Mouse (Mus musculus) brain, embryonic 14.5 days (tissue): ENCODE results near the gene Tnks2. TPM values are rescaled to one million over a fixed set of nuclear protein-coding genes. Genes with fewer than 3 reads are reported as not detected.
"Not testable (repeated sequence)": the region's sequence is repeated elsewhere in the genome, so short reads cannot be mapped to it uniquely, and the experiment has no call there.

ENCODE experiments used
- DNase-seq: peaks from one replicate; pipeline ENCODE4 v3.0.0-alpha.2; 2011; ENCODE audit warnings: low read depth
- CTCF ChIP-seq: fragments of 200-500 bp; IDR thresholded peaks from 2 replicates; pipeline ENCODE4 v1.5.1; 2012; ENCODE audit warnings: inconsistent platforms, mild to moderate bottlenecking, moderate library complexity, borderline replicate concordance; ENCODE audit not compliant: insufficient read depth, insufficient read length; ENCODE audit errors: extremely low read depth
- POLR2A ChIP-seq: fragments of 200-500 bp; IDR thresholded peaks from 2 replicates; pipeline ENCODE4 v1.6.1; 2012; ENCODE audit warnings: mild to moderate bottlenecking, inconsistent platforms, borderline replicate concordance; ENCODE audit not compliant: poor library complexity, insufficient read depth, insufficient read length, severe bottlenecking; ENCODE audit errors: extremely low read depth
- polyA plus RNA-seq: library from polyadenylated mRNA; depleted of rRNA; stranded (reverse); fragments of >200 nt; gene quantifications from 2 replicates; pipeline ENCODE4 v1.2.3, GENCODE M21; 2012

Tnks2 gene
- polyA plus RNA-seq, 1 experiment, result 119 TPM

DNA sequence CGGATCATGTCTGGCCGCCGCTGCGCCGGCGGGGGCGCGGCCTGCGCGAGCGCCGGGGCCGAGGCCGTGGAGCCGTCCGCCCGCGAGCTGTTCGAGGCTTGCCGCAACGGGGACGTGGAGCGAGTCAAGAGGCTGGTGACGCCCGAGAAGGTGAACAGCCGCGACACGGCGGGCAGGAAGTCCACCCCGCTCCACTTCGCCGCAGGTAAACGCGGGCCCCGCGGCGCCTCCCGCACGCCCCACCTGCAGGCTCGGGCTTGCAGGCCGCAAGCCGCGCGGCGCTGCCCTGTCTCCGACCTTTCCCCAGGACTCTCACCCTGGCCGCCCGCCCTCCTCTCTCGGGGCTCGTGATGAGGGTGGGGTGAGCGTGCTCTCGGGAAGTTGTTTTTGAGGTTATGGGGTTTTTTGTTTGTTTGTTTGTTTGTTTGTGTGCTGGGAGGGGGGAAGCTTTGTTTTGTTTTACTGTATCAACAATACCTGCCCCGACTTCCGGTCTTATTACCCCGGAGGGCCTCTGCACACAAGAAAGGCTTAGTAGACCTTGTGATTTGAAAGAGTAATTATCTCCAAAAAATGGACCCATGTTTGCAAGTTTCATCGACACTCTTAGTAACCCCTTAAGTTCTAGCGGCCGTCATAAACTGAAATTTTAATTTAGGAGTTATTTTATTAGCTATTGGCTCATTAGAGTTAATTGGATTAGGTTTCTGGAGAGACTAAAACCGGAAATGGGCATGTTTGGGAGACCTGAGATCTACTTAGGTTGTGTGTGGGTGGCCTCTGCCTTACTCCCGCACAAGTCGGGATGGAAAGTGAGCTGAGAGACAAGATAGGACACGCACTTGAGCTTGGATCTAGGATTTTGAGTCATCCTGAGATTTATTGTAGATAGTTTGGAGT, 750 bp downstream of the Tnks2 start:
- DNase-seq, result peak; percentile 72
- no peak for TF ChIP-seq POLR2A
- no peak for TF ChIP-seq CTCF

- DNase-seq, result no peak
- TF ChIP-seq CTCF (no peak), POLR2A (no peak)
These were observed 2.0 kb downstream of the Tnks2 start for GRCm38 (mm10) chr19:36836035-36836434.

- DNase-seq, result no peak
- no peak for TF ChIP-seq POLR2A
- no peak for TF ChIP-seq CTCF
These were observed 6.3 kb downstream of the Tnks2 start for GRCm38 (mm10) chr19:36840301-36840700.

- TF ChIP-seq POLR2A (no peak), CTCF (no peak)
- DNase-seq, result no peak
These were observed 9.8 kb downstream of the Tnks2 start for GRCm38 (mm10) chr19:36843866-36844265.

DNA sequence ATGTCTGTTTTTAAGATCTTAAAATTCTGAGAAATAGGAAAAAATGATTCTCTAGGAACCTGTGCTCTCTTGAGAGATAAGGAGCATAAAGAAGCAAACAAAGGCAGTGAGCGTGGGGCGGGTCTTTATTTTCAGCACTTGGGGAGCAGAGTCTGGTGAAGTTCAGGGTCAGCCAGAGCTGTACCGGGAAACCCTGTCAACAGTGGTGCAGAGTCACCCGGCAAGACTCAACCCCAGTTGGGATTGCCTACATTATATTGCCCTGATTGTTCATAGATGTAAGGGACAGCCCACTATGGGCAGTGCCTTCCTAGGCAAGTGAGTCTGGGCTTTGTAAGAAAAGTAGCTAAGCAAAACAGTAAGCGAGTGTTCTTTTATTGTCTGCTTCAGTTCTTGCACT, 11.9 kb downstream of the Tnks2 start:
- TF ChIP-seq CTCF (no peak), POLR2A (no peak)

GRCm38 (mm10) chr19:36853831-36854230, 19.8 kb downstream of the Tnks2 start:
- no peak for DNase-seq
- TF ChIP-seq CTCF, result no peak
- TF ChIP-seq POLR2A, result no peak

More for the DNA sequence above, 11.9 kb downstream of the Tnks2 start:
- DNase-seq, result no peak

DNA sequence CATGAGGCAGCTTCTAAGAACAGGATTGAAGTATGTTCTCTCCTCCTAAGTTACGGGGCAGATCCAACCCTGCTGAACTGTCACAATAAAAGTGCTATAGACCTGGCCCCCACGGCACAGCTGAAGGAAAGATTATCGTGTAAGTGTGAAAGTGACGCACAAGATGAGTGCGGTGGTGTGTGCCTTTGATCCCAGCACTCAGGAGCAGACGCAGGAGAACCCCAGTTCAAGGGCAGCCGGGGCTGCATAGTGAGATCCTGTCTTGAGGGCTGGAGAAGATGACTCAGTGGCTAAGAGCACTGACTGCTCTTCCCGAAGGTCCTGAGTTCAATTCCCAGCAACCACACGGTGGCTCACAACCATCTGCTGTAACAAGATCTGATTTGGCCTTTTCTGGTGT, 23.8 kb downstream of the Tnks2 start:
- TF ChIP-seq POLR2A, result no peak
- no peak for TF ChIP-seq CTCF
- no peak for DNase-seq

- no peak for TF ChIP-seq POLR2A
- TF ChIP-seq CTCF, result no peak
- DNase-seq, result no peak
These were observed 26.4 kb downstream of the Tnks2 start for GRCm38 (mm10) chr19:36860393-36860792.

DNA sequence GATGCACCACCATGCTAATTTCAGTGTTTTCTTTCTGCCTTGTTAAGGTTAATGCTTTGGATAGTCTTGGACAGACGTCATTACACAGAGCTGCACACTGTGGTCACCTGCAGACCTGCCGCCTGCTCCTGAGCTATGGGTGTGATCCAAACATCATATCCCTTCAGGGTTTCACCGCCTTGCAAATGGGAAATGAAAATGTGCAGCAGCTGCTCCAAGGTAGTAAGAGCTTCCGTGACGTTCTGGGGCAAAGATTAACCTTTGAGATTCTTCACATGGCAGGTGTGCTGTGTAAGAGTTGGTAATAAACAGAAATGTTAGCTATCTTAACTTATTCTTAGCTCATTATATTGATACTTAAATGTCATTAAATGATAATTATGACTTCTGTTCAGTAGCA, 31.9 kb downstream of the Tnks2 start:
- DNase-seq, result no peak
- TF ChIP-seq CTCF (no peak), POLR2A (no peak)

- no peak for TF ChIP-seq CTCF
- TF ChIP-seq POLR2A, result no peak
These were observed 33.4 kb downstream of the Tnks2 start for GRCm38 (mm10) chr19:36867416-36867815.

DNA sequence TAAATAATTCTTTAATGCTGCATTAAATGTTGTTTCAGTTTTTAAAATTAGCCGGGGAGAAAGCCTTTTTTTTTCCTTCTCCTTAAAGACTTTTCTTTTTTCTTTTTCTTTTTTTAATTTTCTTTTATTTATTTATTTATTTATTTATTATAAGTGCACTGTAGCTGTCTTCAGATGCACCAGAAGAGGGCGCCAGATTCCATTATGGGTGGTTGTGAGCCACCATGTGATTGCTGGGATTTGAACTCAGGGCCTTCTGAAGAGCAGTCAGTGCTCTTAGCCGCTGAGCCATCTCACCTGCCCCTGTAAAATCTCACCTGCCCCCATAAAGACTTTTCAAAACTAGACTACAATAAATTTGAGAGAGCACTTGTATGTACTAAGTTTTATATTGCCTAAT, 34.6 kb downstream of the Tnks2 start:
- DNase-seq, result not testable (repeated sequence)

More at GRCm38 (mm10) chr19:36867416-36867815, 33.4 kb downstream of the Tnks2 start:
- no peak for DNase-seq

- no peak for TF ChIP-seq CTCF
- TF ChIP-seq POLR2A, result no peak
- no peak for DNase-seq
These were observed 40.6 kb downstream of the Tnks2 start for GRCm38 (mm10) chr19:36874651-36875050.

GRCm38 (mm10) chr19:36877329-36877728, 43.3 kb downstream of the Tnks2 start:
- DNase-seq, result no peak
- no peak for TF ChIP-seq POLR2A
